Mouse (Mus musculus) yolk sac, embryonic 10.5 days (tissue): ENCODE data around the gene Ecm1.

ENCODE experiments used
- DNase-seq: peaks from one replicate; pipeline ENCODE4 v3.0.0-alpha.2; 2017; ENCODE audit warnings: low spot score

Ecm1 gene

GRCm38 (mm10) chr3:95689171-95689915, 50.0 kb downstream of the Ecm1 start:
- no peak for DNase-seq

- no peak for DNase-seq
These were observed 51.6 kb downstream of the Ecm1 start, which contains the start of gene Adamtsl4 for GRCm38 (mm10) chr3:95687524-95688421. Adamtsl4 (minus strand) TSS chr3:95687917.

- DNase-seq, result no peak
These were observed 52.2 kb downstream of the Ecm1 start for GRCm38 (mm10) chr3:95687168-95687523.

- no peak for DNase-seq
These were observed 52.7 kb downstream of the Ecm1 start for GRCm38 (mm10) chr3:95686492-95687167.

DNA sequence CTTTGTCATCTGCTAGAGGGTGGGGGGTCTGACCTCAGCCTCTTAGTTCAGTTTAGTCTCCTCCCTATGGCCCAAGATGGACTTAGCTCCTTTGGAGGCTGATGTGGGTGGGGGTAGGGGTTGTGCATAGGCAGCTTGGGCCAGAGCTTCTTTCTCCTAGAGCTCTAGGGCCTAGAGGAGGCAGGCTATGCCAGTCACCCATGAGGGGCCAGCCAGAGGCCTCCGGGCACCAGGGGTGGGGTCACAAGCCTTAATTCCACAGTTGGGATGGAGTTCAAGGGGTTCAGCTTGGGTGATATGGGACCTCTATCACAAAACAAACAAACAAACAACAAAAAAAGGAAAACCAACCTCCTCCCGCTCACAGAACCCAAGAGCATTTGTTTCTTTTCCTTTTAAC, 53.7 kb downstream of the Ecm1 start:
- DNase-seq, result no peak

DNA sequence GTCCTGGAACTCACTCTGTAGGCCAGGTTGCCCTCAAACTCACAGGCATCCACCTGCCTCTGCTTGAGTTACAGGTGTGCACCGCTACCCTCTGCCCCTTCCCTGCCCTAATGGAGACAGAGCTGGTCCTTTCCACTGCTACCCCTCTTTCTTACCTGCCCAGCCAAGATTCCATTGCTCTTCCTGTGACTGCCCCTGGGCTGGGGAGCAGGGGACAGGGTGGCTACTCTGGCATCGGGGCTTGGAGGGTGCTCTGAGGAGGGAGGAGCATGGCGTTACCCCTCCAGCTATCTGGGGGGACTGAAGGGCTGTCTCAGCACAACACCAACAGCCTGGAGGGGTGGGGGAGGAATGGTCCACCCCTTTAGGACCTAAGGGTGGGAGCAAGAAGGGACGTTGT, 54.1 kb downstream of the Ecm1 start:
- DNase-seq, result no peak

DNA sequence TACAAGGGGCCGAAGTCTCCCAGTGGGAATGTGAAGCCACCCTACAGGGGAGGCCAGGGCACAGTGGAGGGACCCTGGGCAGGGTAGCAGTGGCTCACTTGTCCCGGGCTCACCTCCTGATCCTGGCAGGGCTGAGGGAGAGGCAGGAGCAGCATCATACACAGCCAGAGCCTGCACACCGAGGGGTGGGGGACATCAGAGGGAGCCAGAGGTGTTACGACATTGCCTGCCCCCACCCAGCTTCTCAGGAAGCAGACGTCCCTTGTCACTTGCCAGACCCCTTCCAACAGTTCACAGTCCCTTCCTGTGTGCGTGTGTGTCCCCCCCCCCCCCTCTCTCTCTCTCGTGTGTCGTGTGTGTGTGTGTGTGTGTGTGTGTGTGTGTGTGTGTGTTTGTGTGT, 54.5 kb downstream of the Ecm1 start:
- DNase-seq, result no peak
